Mouse (Mus musculus) heart, embryonic 11.5 days (tissue): ENCODE measurements around the gene Ssu72. TPM values are rescaled to one million over a fixed set of nuclear protein-coding genes. Genes with fewer than 3 reads are reported as not detected.
"Not testable (repeated sequence)": the region's sequence is repeated elsewhere in the genome, so short reads cannot be mapped to it uniquely, and the experiment has no call there.

Experiments used
- ATAC-seq: fragments of 200-750 bp; cut with Nextera tagmentation; replicated peaks from 2 replicates; pipeline ENCODE4 v1.8.0; 2017; ENCODE audit warnings: moderate library complexity; ENCODE audit not compliant: insufficient number of reproducible peaks, low FRiP score, low TSS enrichment
- H3K27ac ChIP-seq: fragments of 300-500 bp; sonication (generic); 2 replicates; pipeline ENCODE4 v1.5.1; 2014; ENCODE audit warnings: mild to moderate bottlenecking, low read depth, low read length
- H3K27me3 ChIP-seq: fragments of 300-500 bp; sonication (generic); 2 replicates; pipeline ENCODE4 v1.6.1; 2014; ENCODE audit warnings: mild to moderate bottlenecking, low read length, mixed read lengths; ENCODE audit not compliant: control insufficient read depth, insufficient read depth
- H3K36me3 ChIP-seq: fragments of 300-500 bp; sonication (generic); 2 replicates; pipeline ENCODE4 v1.6.1; 2014; ENCODE audit warnings: mild to moderate bottlenecking, low read length, moderate library complexity, mixed read lengths; ENCODE audit not compliant: control insufficient read depth, insufficient read depth
- H3K4me1 ChIP-seq: fragments of 300-500 bp; sonication (generic); 2 replicates; pipeline ENCODE4 v1.6.1; 2014; ENCODE audit warnings: low read length; ENCODE audit not compliant: control insufficient read depth, insufficient read depth
- H3K4me2 ChIP-seq: fragments of 300-500 bp; sonication (generic); 2 replicates; pipeline ENCODE4 v1.6.1; 2014; ENCODE audit warnings: mild to moderate bottlenecking, moderate library complexity
- H3K4me3 ChIP-seq: fragments of 300-500 bp; sonication (generic); 2 replicates; pipeline ENCODE4 v1.5.1; 2014; ENCODE audit warnings: low read depth, low read length
- H3K9ac ChIP-seq: fragments of 300-500 bp; sonication (generic); 2 replicates; pipeline ENCODE4 v1.6.1; 2014; ENCODE audit warnings: mild to moderate bottlenecking, low read depth, low read length, moderate library complexity
- H3K9me3 ChIP-seq: fragments of 300-500 bp; sonication (generic); replicated peaks from 2 replicates; pipeline ENCODE4 v1.6.1; 2016; ENCODE audit warnings: low read length; ENCODE audit not compliant: control insufficient read depth
- WGBS: fragments of 180-500 bp; shearing (Covaris S2); extraction: QIAGEN DNeasy Blood & Tissue Kit; methylation state at CpG from one replicate; pipeline ENCODE4 v1.1.7; 2014; ENCODE audit not compliant: insufficient replicate concordance; 5-methylcytosine and 5-hydroxymethylcytosine counted together
- polyA plus RNA-seq: library from polyadenylated mRNA; unstranded; fragments of >200 nt; fragmentation: Nextera tagmentation; extraction: Ambion mirVana; gene quantifications from 2 replicates; pipeline ENCODE4 v1.2.1, GENCODE M21; 2014

Gene Ssu72
- polyA plus RNA-seq, 1 experiment from 2014 or later = 128 TPM

- Histone ChIP-seq H3K27me3 (no peaks in the 10 kb centered on the region), H3K4me3 (no peak overlapping the region), H3K9ac (no peak overlapping the region), H3K4me2 (no peak overlapping the region), H3K4me1 (peaks cover 10% of the 10 kb centered on the region), H3K27ac (no peak overlapping the region), H3K9me3 (no peaks in the 10 kb centered on the region), H3K36me3 (peaks cover 25% of the 10 kb centered on the region)
- WGBS = 72% methylated on average over 6 of the region's 6 CpGs
- ATAC-seq = no peak
Measured at GRCm38 (mm10) chr4:155739152-155739551, 34.6 kb downstream of the Ssu72 start.

GRCm38 (mm10) chr4:155739741-155740636, 35.4 kb downstream of the Ssu72 start:
- Histone ChIP-seq H3K4me1 (peaks cover 10% of the 10 kb centered on the region), H3K9me3 (no peaks in the 10 kb centered on the region), H3K27me3 (no peaks in the 10 kb centered on the region), H3K4me2 (no peak overlapping the region), H3K27ac (no peak overlapping the region), H3K9ac (no peak overlapping the region), H3K36me3 (peaks cover 25% of the 10 kb centered on the region), H3K4me3 (no peak overlapping the region)
- 81% methylated on average over 37 of the region's 37 CpGs for WGBS
- ATAC-seq = no peak

GRCm38 (mm10) chr4:155740681-155741080, 36.1 kb downstream of the Ssu72 start:
- H3K9ac ChIP-seq, H3K4me1 ChIP-seq, H3K27me3 ChIP-seq, ATAC-seq, H3K4me3 ChIP-seq, H3K27ac ChIP-seq, H3K4me2 ChIP-seq, H3K9me3 ChIP-seq: not testable (repeated sequence)
- 85% methylated on average over 10 of the region's 10 CpGs for WGBS
- H3K36me3 ChIP-seq = peaks cover 29% of the 10 kb centered on the region

- WGBS = 92% methylated on average over 5 of the region's 5 CpGs
- Histone ChIP-seq H3K27me3 (no peaks in the 10 kb centered on the region), H3K4me2 (no peak overlapping the region), H3K4me3 (no peak overlapping the region), H3K9me3 (no peaks in the 10 kb centered on the region), H3K4me1 (no peaks in the 10 kb centered on the region), H3K36me3 (peaks cover 39% of the 10 kb centered on the region), H3K9ac (no peak overlapping the region), H3K27ac (no peak overlapping the region)
- no peak for ATAC-seq
Measured at GRCm38 (mm10) chr4:155742684-155743083, 38.1 kb downstream of the Ssu72 start.

GRCm38 (mm10) chr4:155744474-155744873, 39.9 kb downstream of the Ssu72 start:
- H3K27me3 ChIP-seq = no peaks in the 10 kb centered on the region
- peaks cover 52% of the 10 kb centered on the region for H3K36me3 ChIP-seq
- H3K27ac ChIP-seq = no peak overlapping the region
- no peaks in the 10 kb centered on the region for H3K4me1 ChIP-seq
- H3K4me3 ChIP-seq = no peak overlapping the region
- no peak overlapping the region for H3K4me2 ChIP-seq
- ATAC-seq = no peak
- no peak overlapping the region for H3K9ac ChIP-seq
- 88% methylated on average over 8 of the region's 8 CpGs for WGBS
- no peaks in the 10 kb centered on the region for H3K9me3 ChIP-seq

- no peak overlapping the region for H3K9ac ChIP-seq
- no peaks in the 10 kb centered on the region for H3K27me3 ChIP-seq
- H3K9me3 ChIP-seq = no peaks in the 10 kb centered on the region
- no peak for ATAC-seq
- H3K4me1 ChIP-seq = no peaks in the 10 kb centered on the region
- no peak overlapping the region for H3K27ac ChIP-seq
- WGBS = 87% methylated on average over 5 of the region's 5 CpGs
- H3K4me3 ChIP-seq = no peak overlapping the region
- peaks cover 55% of the 10 kb centered on the region for H3K36me3 ChIP-seq
- H3K4me2 ChIP-seq = no peak overlapping the region
Measured at GRCm38 (mm10) chr4:155745136-155745535, 40.5 kb downstream of the Ssu72 start.

GRCm38 (mm10) chr4:155746036-155746548, 41.5 kb downstream of the Ssu72 start:
- Histone ChIP-seq H3K4me2 (no peak overlapping the region), H3K27ac (no peak overlapping the region), H3K27me3 (no peaks in the 10 kb centered on the region), H3K4me3 (no peak overlapping the region), H3K9ac (no peak overlapping the region), H3K36me3 (peaks cover 56% of the 10 kb centered on the region), H3K4me1 (no peaks in the 10 kb centered on the region), H3K9me3 (no peaks in the 10 kb centered on the region)
- no peak for ATAC-seq
- WGBS = 82% methylated on average over 8 of the region's 8 CpGs

- Histone ChIP-seq H3K9me3 (no peaks in the 10 kb centered on the region), H3K27me3 (no peaks in the 10 kb centered on the region), H3K4me3 (no peak overlapping the region), H3K9ac (no peak overlapping the region), H3K4me2 (no peak overlapping the region), H3K27ac (no peak overlapping the region), H3K36me3 (peaks cover 57% of the 10 kb centered on the region), H3K4me1 (no peaks in the 10 kb centered on the region)
- ATAC-seq = no peak
- WGBS = 87% methylated on average over 17 of the region's 17 CpGs
Measured at GRCm38 (mm10) chr4:155746575-155747490, 42.2 kb downstream of the Ssu72 start.
